19 mouse cellular contexts compared by ENCODE assay signal in genomic region chr15:93913041-93913440, GRCm38 (mm10).
A peak's percentile ranks its signal among the peaks of the same experiment; 100 is the strongest.
DNase-seq lines count a peak whose midpoint lies in the region; ATAC-seq and TF ChIP-seq lines count a peak whose summit lies in the region.
"Had no signal": no experiment of that assay in that cellular context is flagged by ENCODE, and none has a peak within 500 bp of the region (broad histone marks: within the 10 kb centered on the region; RNA-seq: fewer than 3 reads in every experiment).

No protein-coding gene starts in this region.

- H3K9me3 ChIP-seq in heart, embryonic 16.5 days (replicated peaks; ENCODE audit: control insufficient read depth, low read length) = no peaks in the 10 kb centered on the region
- H3K9me3 ChIP-seq in hindbrain, embryonic 12.5 days (replicated peaks) = no peaks in the 10 kb centered on the region
- H3K9me3 ChIP-seq: stomach, embryonic 15.5 days had no signal

- intact Hi-C loops in heart, postnatal 10 days (cut with DNase I) = no loop called here

- no peak for TF ChIP-seq POLR2A in thymus, adult 2 months (IDR thresholded peaks at IDR 0.05; ENCODE audit: control insufficient read depth, extremely low read depth, insufficient read depth, low read length, poor library complexity)

- DNase-seq in heart, postnatal 10 days = no peak
- DNase-seq in thymus, adult 2 months = peak; percentile 37
- no peak for DNase-seq in thymus, postnatal 14 days
- DNase-seq in naive thymus-derived CD4-positive, alpha-beta T cell, adult 2 months (ENCODE audit: low read depth) = peak; percentile 20
- DNase-seq in adrenal gland, postnatal 10 days = no peak
- DNase-seq in spleen, postnatal 10 days (ENCODE audit: low spot score in 2 of 2) = no peak
- DNase-seq: adrenal gland, postnatal 25 days; cerebellum, adult 8-10 months; heart, postnatal 36 days; kidney, adult 18-20 months; lung, adult 18-20 months; lung, postnatal 10 days had no signal

- peak overlapping the region; percentile 2; the same call in 1 of the 2 replicates for H3K4me2 ChIP-seq in heart, embryonic 16.5 days (ENCODE audit: low read depth, low read length)
- no peak overlapping the region for H3K4me2 ChIP-seq in hindbrain, embryonic 12.5 days (replicated peaks)
- H3K4me2 ChIP-seq: forebrain, embryonic 13.5 days; liver, embryonic 11.5 days; midbrain, embryonic 13.5 days; neural tube, embryonic 12.5 days; stomach, embryonic 15.5 days had no signal

- ATAC-seq in heart, embryonic 16.5 days (replicated peaks; ENCODE audit: extremely low read depth, insufficient read depth, low FRiP score) = peak; percentile 43; the same call in 1 of the 2 replicates
- ATAC-seq in hindbrain, embryonic 12.5 days (ENCODE audit: low FRiP score) = no peak
- ATAC-seq: forebrain, embryonic 13.5 days; midbrain, embryonic 13.5 days had no signal

- H3K36me3 ChIP-seq in heart, embryonic 16.5 days (ENCODE audit: control insufficient read depth, insufficient read depth) = no peaks in the 10 kb centered on the region
- H3K36me3 ChIP-seq in thymus, adult 2 months (ENCODE audit: control insufficient read depth, insufficient read depth, low read length) = no peaks in the 10 kb centered on the region
- H3K36me3 ChIP-seq in hindbrain, embryonic 12.5 days = no peaks in the 10 kb centered on the region
- H3K36me3 ChIP-seq: midbrain, embryonic 13.5 days; neural tube, embryonic 12.5 days; stomach, embryonic 15.5 days had no signal

- H3K27ac ChIP-seq in heart, embryonic 16.5 days (ENCODE audit: low read length) = peak overlapping the region; percentile 76
- peak overlapping the region; percentile 98 for H3K27ac ChIP-seq in thymus, adult 2 months (ENCODE audit: control insufficient read depth, insufficient read depth, low read length)
- peak overlapping the region; percentile 41; the same call in 1 of the 2 replicates for H3K27ac ChIP-seq in hindbrain, embryonic 12.5 days
- H3K27ac ChIP-seq: forebrain, embryonic 13.5 days; midbrain, embryonic 13.5 days; neural tube, embryonic 12.5 days; stomach, embryonic 15.5 days had no signal

- no peak overlapping the region for H3K9ac ChIP-seq in heart, embryonic 16.5 days (ENCODE audit: low read length)
- no peak overlapping the region for H3K9ac ChIP-seq in hindbrain, embryonic 12.5 days
- H3K9ac ChIP-seq: forebrain, embryonic 13.5 days; midbrain, embryonic 13.5 days; neural tube, embryonic 12.5 days; stomach, embryonic 15.5 days had no signal

- TF ChIP-seq CTCF in thymus, adult 2 months (IDR thresholded peaks at IDR 0.05; ENCODE audit: borderline replicate concordance, control insufficient read depth, extremely low read depth, insufficient read depth, low read length, poor library complexity) = no peak

- H3K27me3 ChIP-seq in heart, embryonic 16.5 days (ENCODE audit: control insufficient read depth, insufficient read depth, low read length) = no peaks in the 10 kb centered on the region
- H3K27me3 ChIP-seq in thymus, adult 2 months (ENCODE audit: control insufficient read depth, insufficient read depth, low read length) = no peaks in the 10 kb centered on the region
- no peaks in the 10 kb centered on the region for H3K27me3 ChIP-seq in hindbrain, embryonic 12.5 days
- H3K27me3 ChIP-seq: forebrain, embryonic 13.5 days; midbrain, embryonic 13.5 days; neural tube, embryonic 12.5 days; stomach, embryonic 15.5 days had no signal

- peaks cover 22% of the 10 kb centered on the region for H3K4me1 ChIP-seq in heart, embryonic 16.5 days (ENCODE audit: control insufficient read depth, insufficient read depth, low read length)
- H3K4me1 ChIP-seq in thymus, adult 2 months (replicated peaks; ENCODE audit: control insufficient read depth, insufficient read depth, low read length) = peaks cover 26% of the 10 kb centered on the region
- H3K4me1 ChIP-seq in hindbrain, embryonic 12.5 days = peaks cover 24% of the 10 kb centered on the region

- no peak overlapping the region for H3K4me3 ChIP-seq in heart, embryonic 16.5 days (ENCODE audit: low read length)
- H3K4me3 ChIP-seq in thymus, adult 2 months (ENCODE audit: control insufficient read depth, insufficient read depth, low read length) = peak overlapping the region; percentile 22
- H3K4me3 ChIP-seq in hindbrain, embryonic 12.5 days = no peak overlapping the region
- H3K4me3 ChIP-seq: forebrain, embryonic 13.5 days; midbrain, embryonic 13.5 days; neural tube, embryonic 12.5 days; stomach, embryonic 15.5 days had no signal

- WGBS in heart, embryonic 16.5 days = 54% methylated on average over 7 of the region's 7 CpGs
- 11% methylated on average over 7 of the region's 7 CpGs for WGBS in thymus, adult 2 months
- WGBS in hindbrain, embryonic 12.5 days = 37% methylated on average over 7 of the region's 7 CpGs

Comparison
In these comparisons a context has a peak if more than half of its experiments do, and no peak if none do; other contexts are left out.
1. DNase-seq: peak in thymus, adult 2 months (single experiment) and naive thymus-derived CD4-positive, alpha-beta T cell, adult 2 months (single experiment); none in heart, postnatal 10 days (0 of 2), thymus, postnatal 14 days (single experiment), adrenal gland, postnatal 10 days (single experiment) and spleen, postnatal 10 days (0 of 2).
2. H3K27ac ChIP-seq: peak in every context shown above with its lines; median percentile 98 in thymus, adult 2 months; 76 in heart, embryonic 16.5 days; 41 in hindbrain, embryonic 12.5 days.